Mouse (Mus musculus) ES-E14 (cell line): Measurements from ENCODE around the gene Sema5a. TPM values are rescaled to one million over a fixed set of nuclear protein-coding genes. Genes with fewer than 3 reads are reported as not detected.

Source experiments
- DNase-seq: peaks from one replicate; pipeline ENCODE4 v3.0.0-alpha.2; 2013; ENCODE audit warnings: low read depth, low spot score
- H3K27ac ChIP-seq: 2 replicates; pipeline ENCODE4 v1.5.1; 2012; ENCODE audit warnings: low read depth, mild to moderate bottlenecking, low read length, moderate library complexity, mixed read lengths; ENCODE audit not compliant: poor library complexity, insufficient read depth, severe bottlenecking
- H3K36me3 ChIP-seq: 2 replicates; pipeline ENCODE4 v1.6.1; 2012; ENCODE audit warnings: mild to moderate bottlenecking, low read length, moderate library complexity, mixed read lengths; ENCODE audit not compliant: control insufficient read depth, poor library complexity, insufficient read depth, severe bottlenecking
- H3K4me1 ChIP-seq, 2 experiments: fragments of 150-350 bp in 1 of 2; sonication (generic) in 1 of 2; 2 replicates each; pipeline ENCODE4 v1.6.1; 2012; ENCODE audit warnings: low read length in 2 of 2, mild to moderate bottlenecking in 1 of 2, mixed read lengths in 1 of 2; ENCODE audit not compliant: control insufficient read depth in 2 of 2, insufficient read depth in 2 of 2, poor library complexity in 1 of 2
- H3K4me3 ChIP-seq, 2 experiments: fragments of 150-350 bp in 1 of 2; sonication (generic) in 1 of 2; 2 replicates each; pipeline ENCODE4 v1.5.1; 2012; ENCODE audit warnings: low read length in 2 of 2, low read depth in 1 of 2, mild to moderate bottlenecking in 1 of 2, mixed read lengths in 1 of 2; ENCODE audit not compliant: insufficient read depth in 1 of 2, poor library complexity in 1 of 2, severe bottlenecking in 1 of 2
- H3K9ac ChIP-seq: 2 replicates; pipeline ENCODE4 v1.6.1; 2012; ENCODE audit warnings: low read depth, mild to moderate bottlenecking, low read length, mixed read lengths; ENCODE audit not compliant: poor library complexity, insufficient read depth, severe bottlenecking
- H3K9me3 ChIP-seq: fragments of 150-350 bp; sonication (generic); 2 replicates; pipeline ENCODE4 v1.6.1; 2012; ENCODE audit warnings: low read depth, mild to moderate bottlenecking, low read length; ENCODE audit not compliant: control insufficient read depth, insufficient read depth
- CHD2 ChIP-seq: IDR thresholded peaks from 2 replicates; pipeline ENCODE4 v1.6.1; 2014; ENCODE audit warnings: mild to moderate bottlenecking, low read depth, low read length, inconsistent platforms
- HCFC1 ChIP-seq: IDR thresholded peaks from 2 replicates; pipeline ENCODE4 v1.6.1; 2012; ENCODE audit warnings: low read length, inconsistent platforms, borderline replicate concordance; ENCODE audit not compliant: insufficient read depth
- MAFK ChIP-seq: IDR thresholded peaks from 2 replicates; pipeline ENCODE4 v1.6.1; 2014; ENCODE audit warnings: mild to moderate bottlenecking, low read depth, low read length, inconsistent platforms; ENCODE audit not compliant: insufficient read depth
- ZC3H11A ChIP-seq: IDR thresholded peaks from 2 replicates; pipeline ENCODE4 v1.6.1; 2012; ENCODE audit warnings: low read depth, mild to moderate bottlenecking, inconsistent platforms, low read length, borderline replicate concordance
- ZNF384 ChIP-seq: IDR thresholded peaks from 2 replicates; pipeline ENCODE4 v1.6.1; 2012; ENCODE audit warnings: low read depth, low read length, inconsistent platforms
- in situ Hi-C, 2 experiments: fragments of 600-800 bp; cut with MboI; formaldehyde crosslinking; loops; one replicate each; pipeline ENCODE4 v1.15.1; 2025; ENCODE audit warnings: low sequenced_read_pairs in 2 of 2, inconsistent platforms in 1 of 2; ENCODE audit not compliant: unreplicated experiment in 2 of 2
- total RNA-seq: library from RNA; depleted of rRNA; stranded (reverse); fragments of 300-350 nt; gene quantifications from 2 replicates; pipeline ENCODE4 v1.2.3, GENCODE M21; 2012

The Sema5a gene
- total RNA-seq, 1 experiment = 2.7 TPM

GRCm38 (mm10) chr15:32244956-32245836 is 586 bp downstream of the Sema5a start:
- Histone ChIP-seq H3K27ac (no peak overlapping the region), H3K4me1 (no peaks in the 10 kb centered on the region), H3K4me3 (peak overlapping the region; percentile 69 to 71), H3K9me3 (no peaks in the 10 kb centered on the region), H3K9ac (peak overlapping the region; percentile 57), H3K36me3 (no peaks in the 10 kb centered on the region)
- no peak for TF ChIP-seq MAFK
- TF ChIP-seq CHD2 = no peak
- TF ChIP-seq ZC3H11A = no peak
- TF ChIP-seq ZNF384 = no peak
- no peak for TF ChIP-seq HCFC1
- in situ Hi-C loops = no loop called here
- no peak for DNase-seq

DNA sequence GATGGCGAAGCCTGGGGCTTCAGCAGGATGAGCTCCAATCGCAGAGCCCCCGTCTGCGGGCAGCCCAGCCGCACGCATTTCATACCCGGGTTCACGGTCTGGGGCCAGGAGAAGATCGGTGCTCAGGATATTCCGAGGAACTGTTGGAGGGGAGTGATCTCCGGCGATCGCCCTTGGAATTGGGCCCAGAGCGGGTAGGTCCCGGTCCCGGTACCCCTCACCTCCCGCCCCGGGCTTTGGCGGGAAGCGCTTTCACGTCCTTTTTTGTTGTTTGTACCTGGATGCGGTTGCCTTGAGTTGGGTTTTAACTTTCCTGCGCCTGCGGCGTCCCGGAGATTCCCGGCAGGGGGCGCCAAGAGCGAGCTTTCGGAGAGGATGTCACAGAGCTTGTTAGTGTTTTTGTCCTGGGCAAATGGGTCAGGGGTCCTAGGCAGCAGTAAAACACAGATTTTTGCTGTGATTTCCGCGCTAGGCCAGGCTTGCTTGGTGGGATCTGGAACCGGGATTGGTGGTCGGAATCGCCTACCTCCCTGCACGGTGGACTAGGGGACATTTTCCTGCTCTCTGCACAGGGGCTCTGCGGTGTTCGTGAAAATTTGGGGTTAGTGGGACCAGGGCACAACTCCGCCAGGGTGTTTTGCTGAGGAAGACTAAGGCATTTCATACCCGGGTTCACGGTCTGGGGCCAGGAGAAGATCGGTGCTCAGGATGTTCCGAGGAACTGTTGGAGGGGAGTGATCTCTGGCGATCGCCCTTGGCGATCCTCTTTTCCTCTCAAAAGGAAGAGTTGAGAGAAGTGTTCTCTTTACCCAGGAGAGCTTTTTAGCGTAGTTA is 1.4 kb downstream of the Sema5a start:
- in situ Hi-C loops = no loop called here

GRCm38 (mm10) chr15:32247281-32247680 is 2.7 kb downstream of the Sema5a start:
- Histone ChIP-seq H3K9me3 (no peaks in the 10 kb centered on the region), H3K36me3 (no peaks in the 10 kb centered on the region), H3K4me1 (no peaks in the 10 kb centered on the region), H3K27ac (no peak overlapping the region), H3K4me3 (no peak overlapping the region), H3K9ac (no peak overlapping the region)
- no peak for TF ChIP-seq MAFK
- no peak for TF ChIP-seq ZNF384
- TF ChIP-seq ZC3H11A = no peak
- TF ChIP-seq CHD2 = no peak
- TF ChIP-seq HCFC1 = no peak
- no peak for DNase-seq
- in situ Hi-C loops = no loop called here

More for the DNA sequence above, 1.4 kb downstream of the Sema5a start:
- Histone ChIP-seq H3K27ac (no peak overlapping the region), H3K9me3 (no peaks in the 10 kb centered on the region), H3K4me1 (no peaks in the 10 kb centered on the region), H3K4me3 (peak overlapping the region; percentile 69 to 71), H3K9ac (peak overlapping the region; percentile 56; the same call in 1 of the 2 replicates), H3K36me3 (no peaks in the 10 kb centered on the region)
- peak; percentile 79 for DNase-seq
- TF ChIP-seq HCFC1 (no peak), MAFK (no peak), CHD2 (no peak), ZNF384 (no peak), ZC3H11A (peak; percentile 72)

GRCm38 (mm10) chr15:32254806-32255205 is 10.2 kb downstream of the Sema5a start:
- no peak for DNase-seq
- H3K9ac ChIP-seq = no peak overlapping the region
- in situ Hi-C loops = no loop called here
- H3K36me3 ChIP-seq = no peaks in the 10 kb centered on the region
- TF ChIP-seq HCFC1 (no peak), ZNF384 (no peak), MAFK (no peak), ZC3H11A (no peak), CHD2 (no peak)
- H3K27ac ChIP-seq = no peak overlapping the region
- H3K4me1 ChIP-seq = no peaks in the 10 kb centered on the region
- no peak overlapping the region for H3K4me3 ChIP-seq
- no peaks in the 10 kb centered on the region for H3K9me3 ChIP-seq
